9 mouse cellular contexts compared by ENCODE assay signal in the genomic region with DNA sequence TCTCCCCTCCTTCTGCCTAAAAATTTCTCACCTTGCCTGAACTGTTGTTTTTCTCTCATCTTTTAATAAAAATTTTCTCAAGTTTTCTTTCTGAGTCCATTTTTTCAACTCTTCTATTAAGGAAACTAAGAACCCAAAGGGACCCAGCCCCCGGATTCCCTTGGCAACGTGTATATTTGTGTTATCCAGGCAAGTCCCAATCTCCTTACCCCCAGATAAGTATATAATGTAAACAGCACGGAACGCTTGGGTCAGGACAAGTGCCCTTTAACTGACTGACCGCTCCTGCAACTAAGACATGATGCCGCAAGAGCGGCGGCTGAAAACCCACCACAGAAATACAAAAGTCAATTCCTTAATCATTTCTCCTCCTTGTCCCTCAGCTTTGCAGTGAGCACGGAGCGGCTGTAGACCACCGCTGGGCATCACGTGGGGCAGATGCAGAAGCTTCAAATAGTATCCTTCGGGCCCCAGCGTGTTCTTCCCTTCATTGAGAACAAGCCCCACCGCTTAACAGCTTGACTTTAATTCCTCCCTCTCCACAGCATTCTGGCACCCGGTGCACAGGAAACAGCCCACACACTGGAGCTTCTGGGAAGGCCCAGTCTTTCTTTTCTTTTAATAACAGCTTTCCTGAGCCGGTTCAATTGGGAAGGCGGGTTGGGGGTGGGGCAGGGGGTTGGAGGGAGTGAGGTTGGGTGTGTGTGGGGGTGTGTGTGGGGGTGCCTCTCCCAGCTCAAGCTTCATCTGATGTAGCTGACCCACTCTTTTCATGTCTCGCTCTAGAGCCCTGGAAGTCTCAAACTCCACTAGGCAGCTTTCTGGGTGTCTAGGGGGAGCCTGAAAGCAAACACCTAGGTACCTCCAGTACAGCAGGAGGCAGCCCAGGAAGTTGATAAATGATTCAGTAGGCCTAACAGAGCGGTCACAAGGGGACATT.
DNase-seq lines count a peak whose midpoint lies in the region; ATAC-seq lines count a peak whose summit lies in the region.
"Had no signal": no experiment of that assay in that cellular context is flagged by ENCODE, and none has a peak within 500 bp of the region (broad histone marks: within the 10 kb centered on the region; RNA-seq: fewer than 3 reads in every experiment).

No protein-coding gene starts in this region.

- intact Hi-C loops in gastrocnemius, postnatal 14 days (cut with DNase I; ENCODE audit: low total_unique reads) = no loop called here
- intact Hi-C loops in left cerebral cortex, postnatal 4 days (cut with DNase I) = no loop called here

- no peak overlapping the region for H3K4me3 ChIP-seq in forebrain, embryonic 10.5 days
- no peak overlapping the region for H3K4me3 ChIP-seq in hindbrain, embryonic 10.5 days
- no peak overlapping the region for H3K4me3 ChIP-seq in neural tube, embryonic 13.5 days
- H3K4me3 ChIP-seq: megakaryocyte, embryonic 14.5 days had no signal

- DNase-seq in gastrocnemius, postnatal 14 days = peak; percentile 36
- no peak for DNase-seq in gastrocnemius, adult 18-20 months (ENCODE audit: low spot score)
- DNase-seq in forebrain, embryonic 10.5 days (ENCODE audit: extremely low spot score, low spot score) = peak; percentile 27
- peak; percentile 40 for DNase-seq in hindbrain, embryonic 10.5 days (ENCODE audit: low spot score)
- DNase-seq in left cerebral cortex, postnatal 4 days = peak; percentile 38
- DNase-seq in adrenal gland, postnatal 36 days = no peak

- no peaks in the 10 kb centered on the region for H3K36me3 ChIP-seq in forebrain, embryonic 10.5 days (replicated peaks)
- H3K36me3 ChIP-seq in hindbrain, embryonic 10.5 days = no peaks in the 10 kb centered on the region
- H3K36me3 ChIP-seq in neural tube, embryonic 13.5 days = no peaks in the 10 kb centered on the region

- no peaks in the 10 kb centered on the region for H3K27me3 ChIP-seq in forebrain, embryonic 10.5 days (ENCODE audit: poor library complexity, severe bottlenecking)
- 0 out of 2 replicates have a peak, but pooled peaks cover 5% of the 10 kb centered on the region for H3K27me3 ChIP-seq in hindbrain, embryonic 10.5 days (ENCODE audit: insufficient read depth, poor library complexity, severe bottlenecking)
- H3K27me3 ChIP-seq in neural tube, embryonic 13.5 days = no peaks in the 10 kb centered on the region
- H3K27me3 ChIP-seq: megakaryocyte, embryonic 14.5 days had no signal

- H3K4me1 ChIP-seq in forebrain, embryonic 10.5 days = peaks cover 23% of the 10 kb centered on the region
- H3K4me1 ChIP-seq in hindbrain, embryonic 10.5 days (replicated peaks) = peaks cover 21% of the 10 kb centered on the region
- peaks cover 15% of the 10 kb centered on the region for H3K4me1 ChIP-seq in neural tube, embryonic 13.5 days (replicated peaks)
- H3K4me1 ChIP-seq: megakaryocyte, embryonic 14.5 days had no signal

- no peaks in the 10 kb centered on the region for H3K9me3 ChIP-seq in forebrain, embryonic 10.5 days
- no peaks in the 10 kb centered on the region for H3K9me3 ChIP-seq in hindbrain, embryonic 10.5 days
- H3K9me3 ChIP-seq in neural tube, embryonic 13.5 days = no peaks in the 10 kb centered on the region

- H3K9ac ChIP-seq in neural tube, embryonic 13.5 days = no peak overlapping the region

- ATAC-seq in neural tube, embryonic 13.5 days (ENCODE audit: low read depth) = no peak
- ATAC-seq in erythroid progenitor cell, adult 5-6 weeks (replicated peaks; ENCODE audit: low FRiP score, poor library complexity, severe bottlenecking) = no peak

- peak overlapping the region; percentile 31; the same call in 1 of the 2 replicates for H3K4me2 ChIP-seq in neural tube, embryonic 13.5 days

- peak overlapping the region; percentile 69 for H3K27ac ChIP-seq in forebrain, embryonic 10.5 days
- H3K27ac ChIP-seq in hindbrain, embryonic 10.5 days = peak overlapping the region; percentile 72
- H3K27ac ChIP-seq in neural tube, embryonic 13.5 days (replicated peaks) = no peak overlapping the region

- 50% methylated on average over 20 of the region's 20 CpGs for WGBS in forebrain, embryonic 10.5 days
- 37% methylated on average over 20 of the region's 20 CpGs for WGBS in hindbrain, embryonic 10.5 days
- 42% methylated on average over 20 of the region's 20 CpGs for WGBS in neural tube, embryonic 13.5 days

Comparison
In these comparisons a context has a peak if more than half of its experiments do, and no peak if none do; other contexts are left out.
1. DNase-seq: peak in gastrocnemius, postnatal 14 days (single experiment), forebrain, embryonic 10.5 days (single experiment), hindbrain, embryonic 10.5 days (single experiment) and left cerebral cortex, postnatal 4 days (single experiment); none in gastrocnemius, adult 18-20 months (single experiment) and adrenal gland, postnatal 36 days (0 of 2).